Mouse (Mus musculus) neural tube, embryonic 12.5 days (tissue): ENCODE results near the gene Sdk2. TPM values are rescaled to one million over a fixed set of nuclear protein-coding genes. Genes with fewer than 3 reads are reported as not detected.

Experiments used
- ATAC-seq: fragments of 200-750 bp; cut with Nextera tagmentation; 2 replicates; pipeline ENCODE4 v1.8.0; 2017; ENCODE audit warnings: low read depth, mild to moderate bottlenecking, moderate TSS enrichment, moderate library complexity; ENCODE audit not compliant: low FRiP score
- H3K27ac ChIP-seq: fragments of 300-500 bp; sonication (generic); 2 replicates; pipeline ENCODE4 v1.5.1; 2016
- H3K27me3 ChIP-seq: fragments of 300-500 bp; sonication (generic); replicated peaks from 2 replicates; pipeline ENCODE4 v1.6.1; 2016; ENCODE audit warnings: mild to moderate bottlenecking
- H3K36me3 ChIP-seq: fragments of 300-500 bp; sonication (generic); 2 replicates; pipeline ENCODE4 v1.6.1; 2016; ENCODE audit warnings: mild to moderate bottlenecking
- H3K4me1 ChIP-seq: fragments of 300-500 bp; sonication (generic); 2 replicates; pipeline ENCODE4 v1.6.1; 2016
- H3K4me2 ChIP-seq: fragments of 300-500 bp; sonication (generic); replicated peaks from 2 replicates; pipeline ENCODE4 v1.6.1; 2016; ENCODE audit warnings: mild to moderate bottlenecking
- H3K4me3 ChIP-seq: fragments of 300-500 bp; sonication (generic); 2 replicates; pipeline ENCODE4 v1.5.1; 2016
- H3K9ac ChIP-seq: fragments of 300-500 bp; sonication (generic); 2 replicates; pipeline ENCODE4 v1.6.1; 2016; ENCODE audit warnings: mild to moderate bottlenecking
- H3K9me3 ChIP-seq: fragments of 300-500 bp; sonication (generic); 2 replicates; pipeline ENCODE4 v1.6.1; 2016; ENCODE audit warnings: mild to moderate bottlenecking
- WGBS: fragments of 180-500 bp; shearing (Covaris S2); methylation state at CpG from one replicate; pipeline ENCODE4 v1.1.7; 2016; 5-methylcytosine and 5-hydroxymethylcytosine counted together
- polyA plus RNA-seq: library from polyadenylated mRNA; unstranded; fragments of >200 nt; fragmentation: Nextera tagmentation; extraction: Ambion mirVana; gene quantifications from 2 replicates; pipeline ENCODE4 v1.2.1, GENCODE M21; 2016

The Sdk2 gene
- polyA plus RNA-seq: 6.2 and 7.1 TPM in 2 replicates

DNA sequence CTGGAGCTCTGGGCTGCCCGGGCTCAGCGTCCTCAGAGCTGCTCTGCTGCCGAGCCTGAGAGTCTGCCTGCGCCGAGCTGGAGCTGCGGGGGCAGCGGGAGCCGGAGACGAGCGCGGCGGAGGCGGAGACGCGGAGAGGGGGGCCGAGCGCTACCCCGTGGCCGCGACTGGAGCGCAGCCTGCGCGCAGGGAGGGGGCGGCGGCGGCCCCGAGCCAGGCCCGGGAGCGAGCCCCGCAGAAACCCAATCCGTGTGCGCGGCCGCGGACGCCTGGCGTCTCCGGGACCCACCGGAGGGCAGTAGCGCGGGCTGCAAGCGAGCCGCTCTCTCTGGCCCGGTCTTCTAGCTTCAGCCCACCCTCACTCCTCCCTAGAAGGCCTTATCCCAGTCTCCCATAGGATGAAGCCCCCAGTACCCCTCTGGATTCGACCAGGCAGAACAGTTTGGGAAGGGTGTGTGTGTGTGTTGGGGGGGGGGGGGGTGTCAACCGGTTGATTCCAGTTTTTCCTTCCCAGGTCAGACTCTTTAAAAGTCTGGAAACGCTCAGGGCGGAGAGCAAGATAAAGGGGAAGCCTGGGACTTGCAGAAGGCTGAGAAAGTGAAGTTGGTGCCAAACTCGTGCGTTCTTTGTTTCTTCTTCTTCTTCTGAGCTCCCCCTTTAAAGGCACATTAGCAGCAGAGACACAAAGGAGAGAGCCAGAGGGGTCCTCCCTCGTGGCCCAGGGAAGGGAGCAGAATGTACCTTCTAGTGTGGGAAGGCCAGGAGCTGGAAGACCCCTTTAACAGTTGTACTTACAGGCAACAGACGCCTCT is at the start of gene Sdk2:
TSS of gene Sdk2 (minus strand) at position 96 of the 812 bp plus-strand sequence.
- peak within 1 kb of the TSS; percentile 86 for H3K9ac ChIP-seq
- no peaks in the 10 kb centered on the region for H3K9me3 ChIP-seq
- H3K36me3 ChIP-seq: no peaks in the 10 kb centered on the region
- ATAC-seq: peak; percentile 72
- peak within 1 kb of the TSS; percentile 65 for H3K4me3 ChIP-seq
- peaks cover 57% of the 10 kb centered on the region for H3K4me1 ChIP-seq
- peak within 1 kb of the TSS; percentile 83 for H3K27ac ChIP-seq
- H3K27me3 ChIP-seq: 0 out of 2 replicates have a peak, but pooled peaks cover 10% of the 10 kb centered on the region
- WGBS: under 1% methylated on average over 52 of the region's 52 CpGs
- H3K4me2 ChIP-seq: peak within 1 kb of the TSS; percentile 97

- Histone ChIP-seq H3K27me3 (no peaks in the 10 kb centered on the region), H3K4me1 (peaks cover 10% of the 10 kb centered on the region; the same call in 1 of the 2 replicates), H3K4me2 (no peak overlapping the region), H3K9ac (no peak overlapping the region), H3K27ac (no peak overlapping the region), H3K36me3 (no peaks in the 10 kb centered on the region), H3K4me3 (no peak overlapping the region), H3K9me3 (no peaks in the 10 kb centered on the region)
- 75% methylated on average over 13 of the region's 13 CpGs for WGBS
- ATAC-seq: no peak
Measured at GRCm38 (mm10) chr11:114115077-114115476, 48.2 kb upstream of the Sdk2 start.

- Histone ChIP-seq H3K9ac (no peak overlapping the region), H3K36me3 (no peaks in the 10 kb centered on the region), H3K4me2 (no peak overlapping the region), H3K9me3 (no peaks in the 10 kb centered on the region), H3K4me3 (no peak overlapping the region), H3K27ac (no peak overlapping the region), H3K4me1 (peaks cover 9% of the 10 kb centered on the region; the same call in 1 of the 2 replicates), H3K27me3 (no peaks in the 10 kb centered on the region)
- 81% methylated on average over 12 of the region's 12 CpGs for WGBS
- ATAC-seq: no peak
Measured at GRCm38 (mm10) chr11:114114674-114115073, 47.8 kb upstream of the Sdk2 start.

- ATAC-seq: no peak
- WGBS: 39% methylated on average over 3 of the region's 3 CpGs
- Histone ChIP-seq H3K4me2 (no peak overlapping the region), H3K27me3 (no peaks in the 10 kb centered on the region), H3K9ac (no peak overlapping the region), H3K4me1 (no peaks in the 10 kb centered on the region), H3K9me3 (no peaks in the 10 kb centered on the region), H3K27ac (no peak overlapping the region), H3K36me3 (no peaks in the 10 kb centered on the region), H3K4me3 (no peak overlapping the region)
Measured at GRCm38 (mm10) chr11:114110851-114111250, 44.0 kb upstream of the Sdk2 start.

DNA sequence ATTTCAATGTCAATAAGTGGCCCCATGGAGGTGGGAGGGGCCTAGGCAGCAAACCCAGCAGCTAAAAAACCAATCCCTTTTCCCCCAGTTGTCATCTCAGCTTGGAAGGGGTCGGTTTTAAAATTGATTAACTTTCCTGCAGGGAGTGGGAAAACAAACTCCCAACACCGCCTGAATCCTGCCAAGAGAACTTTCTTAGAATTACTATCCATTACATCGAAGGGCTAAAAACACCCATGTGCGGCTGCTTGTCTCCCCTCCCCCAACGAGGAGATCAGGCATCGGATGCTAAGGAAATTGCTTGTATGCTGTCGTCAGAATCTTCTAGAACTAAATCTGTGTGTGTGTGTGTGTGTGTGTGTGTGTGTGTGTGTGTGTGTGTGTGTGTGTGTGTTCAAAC is 26.8 kb upstream of the Sdk2 start:
- Histone ChIP-seq H3K27ac (no peak overlapping the region), H3K4me3 (no peak overlapping the region), H3K9ac (no peak overlapping the region), H3K36me3 (no peaks in the 10 kb centered on the region), H3K4me2 (no peak overlapping the region), H3K4me1 (no peaks in the 10 kb centered on the region), H3K27me3 (no peaks in the 10 kb centered on the region), H3K9me3 (no peaks in the 10 kb centered on the region)
- 74% methylated on average over 7 of the region's 7 CpGs for whole genome bisulfite sequencing
- ATAC-seq: no peak

GRCm38 (mm10) chr11:114093175-114093574 is 26.3 kb upstream of the Sdk2 start:
- no peak for ATAC-seq
- Histone ChIP-seq H3K9me3 (no peaks in the 10 kb centered on the region), H3K27ac (no peak overlapping the region), H3K4me3 (no peak overlapping the region), H3K9ac (no peak overlapping the region), H3K36me3 (no peaks in the 10 kb centered on the region), H3K4me1 (no peaks in the 10 kb centered on the region), H3K27me3 (no peaks in the 10 kb centered on the region), H3K4me2 (no peak overlapping the region)
- 73% methylated on average over 7 of the region's 7 CpGs for WGBS

GRCm38 (mm10) chr11:114080606-114081005 is 13.8 kb upstream of the Sdk2 start:
- no peak for ATAC-seq

GRCm38 (mm10) chr11:114072644-114073043 is 5.8 kb upstream of the Sdk2 start:
- H3K27ac ChIP-seq: no peak overlapping the region
- 85% methylated on average over 10 of the region's 10 CpGs for WGBS
- H3K9me3 ChIP-seq: 0 out of 2 replicates have a peak, but pooled peaks cover 9% of the 10 kb centered on the region
- 0 out of 2 replicates have a peak, but pooled peaks cover 4% of the 10 kb centered on the region for H3K27me3 ChIP-seq
- H3K4me3 ChIP-seq: no peak overlapping the region
- no peak overlapping the region for H3K9ac ChIP-seq
- ATAC-seq: no peak
- no peak overlapping the region for H3K4me2 ChIP-seq
- H3K36me3 ChIP-seq: no peaks in the 10 kb centered on the region
- peaks cover 17% of the 10 kb centered on the region for H3K4me1 ChIP-seq

More at GRCm38 (mm10) chr11:114080606-114081005, 13.8 kb upstream of the Sdk2 start:
- H3K9me3 ChIP-seq: 0 out of 2 replicates have a peak, but pooled peaks cover 9% of the 10 kb centered on the region
- no peak overlapping the region for H3K27ac ChIP-seq
- H3K4me2 ChIP-seq: no peak overlapping the region
- 0 out of 2 replicates have a peak, but pooled peaks cover 3% of the 10 kb centered on the region for H3K27me3 ChIP-seq
- no peaks in the 10 kb centered on the region for H3K36me3 ChIP-seq
- no peak overlapping the region for H3K4me3 ChIP-seq
- H3K4me1 ChIP-seq: no peaks in the 10 kb centered on the region
- 78% methylated on average over 9 of the region's 9 CpGs for WGBS
- H3K9ac ChIP-seq: no peak overlapping the region

GRCm38 (mm10) chr11:114071998-114072397 is 5.2 kb upstream of the Sdk2 start:
- Histone ChIP-seq H3K27me3 (0 out of 2 replicates have a peak, but pooled peaks cover 4% of the 10 kb centered on the region), H3K4me1 (peaks cover 17% of the 10 kb centered on the region), H3K36me3 (no peaks in the 10 kb centered on the region), H3K4me3 (no peak overlapping the region), H3K9me3 (0 out of 2 replicates have a peak, but pooled peaks cover 9% of the 10 kb centered on the region), H3K27ac (no peak overlapping the region), H3K4me2 (no peak overlapping the region), H3K9ac (no peak overlapping the region)
- WGBS: 23% methylated on average over 8 of the region's 8 CpGs
- ATAC-seq: no peak

DNA sequence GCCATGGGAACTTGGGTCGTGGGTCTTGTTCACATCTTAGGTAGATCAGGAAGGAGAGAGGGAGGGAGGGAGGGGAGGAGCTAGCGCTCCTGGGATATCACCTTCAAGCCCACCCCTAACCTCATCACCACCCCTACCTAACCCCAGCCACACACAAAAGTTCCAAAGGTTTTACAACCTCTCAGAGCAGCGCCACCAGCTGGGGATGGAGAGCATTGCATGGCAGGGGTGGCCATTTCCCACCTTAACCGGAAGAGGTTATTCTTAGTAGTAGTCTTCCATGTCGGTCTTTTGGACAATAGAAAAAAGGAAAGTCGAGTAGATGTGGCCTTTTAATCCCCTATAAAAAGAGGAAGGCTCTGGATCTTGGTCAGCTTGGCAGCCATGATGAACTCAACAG is 4.0 kb upstream of the Sdk2 start:
- no peaks in the 10 kb centered on the region for H3K36me3 ChIP-seq
- 72% methylated on average over 6 of the region's 6 CpGs for WGBS
- H3K4me2 ChIP-seq: no peak overlapping the region
- no peak overlapping the region for H3K4me3 ChIP-seq
- no peak for ATAC-seq
- peaks cover 24% of the 10 kb centered on the region for H3K4me1 ChIP-seq
- H3K9me3 ChIP-seq: 0 out of 2 replicates have a peak, but pooled peaks cover 2% of the 10 kb centered on the region
- H3K27ac ChIP-seq: no peak overlapping the region
- no peak overlapping the region for H3K9ac ChIP-seq
- H3K27me3 ChIP-seq: 0 out of 2 replicates have a peak, but pooled peaks cover 4% of the 10 kb centered on the region

- Histone ChIP-seq H3K4me3 (no peak overlapping the region), H3K9me3 (no peaks in the 10 kb centered on the region), H3K9ac (no peak overlapping the region), H3K27ac (no peak overlapping the region), H3K4me2 (no peak overlapping the region), H3K36me3 (no peaks in the 10 kb centered on the region), H3K4me1 (peaks cover 31% of the 10 kb centered on the region), H3K27me3 (0 out of 2 replicates have a peak, but pooled peaks cover 4% of the 10 kb centered on the region)
- no peak for ATAC-seq
- WGBS: 66% methylated on average over 8 of the region's 8 CpGs
Measured at GRCm38 (mm10) chr11:114070131-114070530, 3.3 kb upstream of the Sdk2 start.

DNA sequence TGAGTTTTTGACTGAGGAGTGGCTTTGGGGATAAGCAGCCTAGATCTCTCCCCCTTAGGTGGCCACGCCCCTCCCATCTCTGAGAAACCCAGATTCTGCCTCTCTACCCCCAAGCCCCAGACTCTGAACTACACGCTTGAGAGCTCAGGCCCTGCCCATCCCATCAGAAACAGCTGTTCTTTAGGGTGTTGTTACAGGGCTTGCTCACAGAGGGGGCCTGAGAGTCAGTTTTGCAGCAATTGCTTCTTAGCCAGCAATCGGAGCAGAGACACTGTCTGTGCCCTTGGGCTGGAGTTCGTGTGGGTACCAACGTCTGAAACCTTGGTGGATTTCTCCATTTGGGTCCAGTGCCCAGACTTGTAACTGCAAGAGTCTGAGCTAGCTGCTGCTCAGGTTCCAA is 1.5 kb upstream of the Sdk2 start:
- Histone ChIP-seq H3K27me3 (0 out of 2 replicates have a peak, but pooled peaks cover 10% of the 10 kb centered on the region), H3K4me2 (peak overlapping the region; percentile 27), H3K27ac (no peak overlapping the region), H3K4me3 (no peak overlapping the region), H3K4me1 (peaks cover 47% of the 10 kb centered on the region), H3K9ac (no peak overlapping the region), H3K36me3 (no peaks in the 10 kb centered on the region), H3K9me3 (no peaks in the 10 kb centered on the region)
- 1% methylated on average over 5 of the region's 5 CpGs for WGBS
- ATAC-seq: 0 out of 2 replicates have a peak, but pooled peaks have one; percentile 10
